Mouse (Mus musculus) 3134 (cell line): ENCODE data around the gene Tbx6.
"Not testable (repeated sequence)": the region's sequence is repeated elsewhere in the genome, so short reads cannot be mapped to it uniquely, and the experiment has no call there.

Experiments used
- DNase-seq: peaks from one replicate; pipeline ENCODE4 v3.0.0-alpha.2; 2011; ENCODE audit warnings: low spot score; ENCODE audit not compliant: insufficient read length; ENCODE audit errors: extremely low read depth

Gene Tbx6

DNA sequence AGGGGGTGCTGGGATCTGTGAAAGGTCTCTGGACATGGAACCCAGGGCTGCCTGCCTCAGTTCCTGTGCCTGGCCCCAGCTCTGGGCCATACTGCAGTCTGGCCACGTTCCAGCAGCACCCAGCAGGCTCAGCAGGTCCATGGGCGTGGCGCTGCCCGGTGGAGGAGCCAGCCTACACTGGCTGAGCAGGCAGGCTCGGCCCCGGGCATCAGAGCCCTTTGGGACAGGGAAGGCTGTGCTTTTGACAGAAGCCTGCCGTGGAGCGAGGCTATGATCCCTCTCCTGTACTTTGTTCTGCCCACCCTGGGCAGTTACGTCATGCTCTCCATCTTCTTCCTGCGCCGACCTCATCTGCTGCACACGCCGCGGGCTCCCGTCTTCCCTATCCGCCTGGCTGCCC, 15.1 kb upstream of the Tbx6 start, which contains the start of gene Gdpd3:
Gene Gdpd3, plus strand, starts transcription at position 134 of the 400 bp plus-strand sequence.
- DNase-seq = peak; percentile 54

DNA sequence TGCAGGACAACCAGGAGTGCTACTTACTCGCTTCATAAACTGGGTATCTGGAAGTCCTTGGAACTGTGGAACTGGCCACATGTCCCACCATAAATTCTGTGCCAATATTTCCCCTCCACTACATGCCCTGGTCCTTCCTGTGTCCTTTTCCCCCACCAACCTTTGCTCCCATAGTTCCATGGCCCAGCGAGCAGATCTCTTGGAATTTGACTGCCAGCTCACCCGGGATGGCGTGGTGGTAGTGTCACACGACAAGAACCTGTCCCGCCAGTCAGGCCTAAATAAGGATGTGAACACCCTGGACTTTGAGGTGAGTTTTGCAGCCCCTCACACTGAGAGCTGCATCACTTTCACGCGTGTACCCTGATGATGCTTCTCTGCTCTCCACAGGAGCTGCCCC, 14.3 kb upstream of the Tbx6 start:
- no peak for DNase-seq

DNA sequence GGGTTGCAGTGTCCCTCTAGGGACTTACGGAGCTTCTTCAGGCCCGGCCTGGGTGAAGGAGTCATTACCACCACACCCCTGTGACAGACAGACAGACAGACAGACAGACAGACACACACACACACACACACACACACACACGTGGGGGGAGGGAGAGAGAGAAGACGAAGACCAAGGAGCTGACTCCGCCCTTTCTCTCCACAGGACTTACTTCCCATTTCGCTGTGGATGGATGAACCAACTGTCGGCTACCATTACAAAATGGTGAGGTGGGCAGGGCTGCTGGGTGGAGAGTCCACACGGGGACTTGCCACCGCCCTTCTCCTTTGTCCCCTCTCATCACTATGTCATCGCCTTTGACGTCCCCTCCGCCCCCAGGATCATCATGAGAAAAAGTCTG, 10.5 kb upstream of the Tbx6 start:
- no peak for DNase-seq

DNA sequence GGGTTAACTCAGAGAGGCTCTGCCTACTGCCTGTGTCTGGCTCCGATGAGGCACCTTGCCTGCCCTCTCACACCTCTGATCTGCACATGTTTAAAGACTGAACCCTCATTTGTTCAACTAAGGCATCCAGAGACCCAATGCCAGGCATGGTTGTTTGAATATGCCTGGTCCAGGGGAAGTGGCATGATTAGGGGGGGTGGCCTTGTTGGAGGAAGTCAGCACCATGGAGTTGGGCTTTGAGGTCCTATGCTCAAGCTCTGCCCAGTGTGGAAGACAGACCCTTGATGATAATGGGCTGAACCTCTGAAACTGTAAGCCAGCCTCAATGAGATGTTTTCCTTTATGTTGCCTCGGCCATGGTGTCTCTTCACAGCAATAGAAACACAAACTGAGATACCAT, 7.9 kb upstream of the Tbx6 start:
- no peak for DNase-seq

DNA sequence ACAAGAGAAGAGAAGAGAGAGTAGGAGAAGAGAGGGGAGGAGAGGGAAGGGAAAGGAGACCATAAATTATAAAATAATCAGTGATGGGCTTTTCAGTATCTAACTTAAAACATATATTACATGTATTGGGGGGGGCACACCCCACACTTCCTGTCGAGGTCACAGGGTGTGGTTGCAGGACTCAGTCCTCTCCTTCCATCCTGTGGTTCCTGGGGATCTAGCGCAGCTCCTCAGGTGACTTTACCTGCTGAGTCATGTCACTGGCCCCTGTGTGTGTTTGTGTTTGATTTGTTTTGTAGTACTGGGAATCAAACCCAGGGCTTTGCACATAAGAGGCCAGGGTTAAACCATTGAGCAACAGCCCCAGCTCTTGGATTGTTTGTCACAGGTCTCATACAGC, 6.8 kb upstream of the Tbx6 start:
- no peak for DNase-seq

GRCm38 (mm10) chr7:126775185-126775977, 5.9 kb upstream of the Tbx6 start:
- DNase-seq = no peak

- DNase-seq = no peak
These were observed 5.4 kb upstream of the Tbx6 start for GRCm38 (mm10) chr7:126775978-126776234.

DNA sequence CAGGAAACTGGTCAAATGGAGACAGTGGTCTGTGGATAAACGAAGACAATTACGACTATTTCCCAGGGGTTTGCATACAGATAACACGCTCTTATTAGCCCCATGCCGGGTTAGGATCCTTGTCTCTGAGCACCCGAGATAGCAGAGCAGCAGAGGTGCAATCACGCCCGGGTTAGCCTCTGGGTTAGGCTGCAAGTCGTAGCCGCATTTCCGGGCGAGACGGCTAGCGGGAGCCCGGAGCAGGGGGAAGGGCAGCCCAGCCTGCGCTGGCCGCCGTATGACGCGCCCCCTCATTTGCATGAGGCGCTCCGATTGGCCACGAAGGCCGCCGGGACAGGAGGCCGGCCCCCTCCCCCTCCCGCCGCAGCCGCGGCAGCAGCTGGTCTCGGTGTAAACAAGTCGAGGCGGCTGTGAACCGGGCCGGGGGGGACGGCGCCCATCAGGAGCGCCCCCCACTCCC, 4.7 kb upstream of the Tbx6 start, which contains the start of gene Ypel3:
Gene Ypel3, plus strand, starts transcription at position 358 of the 460 bp plus-strand sequence.
- peak; percentile 95 for DNase-seq

GRCm38 (mm10) chr7:126777476-126777875, 3.8 kb upstream of the Tbx6 start:
- no peak for DNase-seq

GRCm38 (mm10) chr7:126778147-126778546, 3.1 kb upstream of the Tbx6 start:
- DNase-seq = no peak

DNA sequence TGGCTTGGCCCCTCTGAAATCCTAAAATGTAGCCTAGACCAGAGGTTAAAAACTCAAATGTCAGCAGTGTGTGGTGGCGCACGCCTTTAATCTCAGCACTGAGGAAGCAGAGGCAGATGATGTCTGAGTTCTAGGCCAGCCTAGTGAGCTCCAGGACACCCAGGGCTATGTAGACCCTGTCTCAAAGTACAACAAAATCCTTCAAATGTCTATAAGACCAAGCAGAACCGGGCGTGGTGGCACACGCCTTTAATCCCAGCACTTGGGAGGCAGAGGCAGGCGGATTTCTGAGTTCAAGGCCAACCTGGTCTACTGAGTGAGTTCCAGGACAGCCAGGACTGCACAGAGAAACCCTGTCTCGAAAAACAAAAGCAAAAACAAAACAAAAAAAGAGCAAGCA, 2.2 kb upstream of the Tbx6 start:
- not testable (repeated sequence) for DNase-seq

- peak; percentile 64 for DNase-seq
These were observed 1.0 kb upstream of the Tbx6 start for GRCm38 (mm10) chr7:126779983-126780970.

DNA sequence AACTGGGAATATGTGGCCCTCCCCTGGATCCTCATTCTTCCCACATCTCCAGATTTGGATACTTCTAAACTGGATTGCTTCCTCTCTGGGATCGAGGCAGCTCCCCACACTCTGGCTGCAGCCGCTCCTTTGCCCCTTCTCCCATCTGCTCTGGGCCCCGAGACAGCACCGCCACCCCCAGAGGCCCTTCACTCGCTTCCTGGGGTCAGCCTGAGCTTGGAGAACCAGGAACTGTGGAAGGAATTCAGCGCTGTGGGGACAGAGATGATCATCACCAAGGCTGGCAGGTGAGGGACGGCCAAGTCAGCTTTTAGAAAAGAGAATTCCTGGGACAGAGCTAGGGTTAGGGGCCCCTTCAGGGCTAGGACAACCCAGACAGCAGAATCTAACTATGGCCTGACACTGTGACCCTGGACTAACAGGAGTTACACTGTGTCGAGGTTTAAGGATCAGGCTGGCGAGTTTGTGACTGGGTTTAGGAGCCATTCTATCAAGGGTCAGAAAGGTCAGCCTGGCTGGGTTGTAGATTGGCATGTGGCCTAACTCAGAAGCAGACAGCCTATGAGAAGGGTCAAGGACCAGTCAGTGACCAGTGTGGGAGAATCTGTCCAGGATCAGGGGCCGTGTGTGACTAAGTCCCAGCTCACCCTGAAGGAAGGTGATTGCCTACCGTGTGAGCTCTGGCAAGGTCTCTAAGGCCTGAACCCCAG, 533 bp downstream of the Tbx6 start:
- no peak for DNase-seq

- DNase-seq = no peak
These were observed 1.4 kb downstream of the Tbx6 start for GRCm38 (mm10) chr7:126782693-126783092.

GRCm38 (mm10) chr7:126784469-126784868, 3.2 kb downstream of the Tbx6 start:
- DNase-seq = no peak

GRCm38 (mm10) chr7:126785056-126785455, 3.8 kb downstream of the Tbx6 start:
- no peak for DNase-seq

GRCm38 (mm10) chr7:126786142-126786541, 4.9 kb downstream of the Tbx6 start:
- DNase-seq = no peak

- DNase-seq = no peak
These were observed 7.9 kb downstream of the Tbx6 start for GRCm38 (mm10) chr7:126789141-126789540.

- DNase-seq = peak; percentile 92
These were observed 10.8 kb downstream of the Tbx6 start, which contains the start of gene Ppp4c for GRCm38 (mm10) chr7:126791851-126792720. Gene Ppp4c, minus strand, starts transcription at chr7:126792496.
